Mouse (Mus musculus) lung, postnatal 36 days (tissue): ENCODE measurements around the gene Cfap46.
A peak's percentile ranks its signal among the peaks of the same experiment; 100 is the strongest.
"Not testable (repeated sequence)": the region's sequence is repeated elsewhere in the genome, so short reads cannot be mapped to it uniquely, and the experiment has no call there.

Experiments used
- DNase-seq: peaks from one replicate; pipeline ENCODE4 v3.0.0; 2022; ENCODE audit warnings: mixed read lengths

The Cfap46 gene

GRCm38 (mm10) chr7:139659901-139660300 is 23.7 kb downstream of the Cfap46 start:
- not testable (repeated sequence) for DNase-seq

- no peak for DNase-seq
Observed at GRCm38 (mm10) chr7:139649698-139650097, 33.9 kb downstream of the Cfap46 start.

- peak; percentile 97 for DNase-seq
Observed at GRCm38 (mm10) chr7:139648107-139648824, 35.4 kb downstream of the Cfap46 start.

GRCm38 (mm10) chr7:139633393-139633792 is 50.2 kb downstream of the Cfap46 start:
- no peak for DNase-seq

GRCm38 (mm10) chr7:139625156-139625555 is 58.5 kb downstream of the Cfap46 start:
- no peak for DNase-seq

- DNase-seq: no peak
Observed at GRCm38 (mm10) chr7:139622568-139622967, 61.0 kb downstream of the Cfap46 start.

GRCm38 (mm10) chr7:139615767-139616766 is 67.5 kb downstream of the Cfap46 start:
- DNase-seq: peak; percentile 65

- DNase-seq: no peak
Observed at GRCm38 (mm10) chr7:139610328-139610727, 73.3 kb downstream of the Cfap46 start.

GRCm38 (mm10) chr7:139595862-139596261 is 87.8 kb downstream of the Cfap46 start:
- DNase-seq: no peak

- no peak for DNase-seq
Observed at GRCm38 (mm10) chr7:139595311-139595710, 88.3 kb downstream of the Cfap46 start.

GRCm38 (mm10) chr7:139591311-139591710 is 92.3 kb downstream of the Cfap46 start:
- DNase-seq: no peak

GRCm38 (mm10) chr7:139590302-139590701 is 93.3 kb downstream of the Cfap46 start:
- peak; percentile 60 for DNase-seq

GRCm38 (mm10) chr7:139587919-139588318 is 95.7 kb downstream of the Cfap46 start:
- DNase-seq: no peak

GRCm38 (mm10) chr7:139585183-139585821 is 98.3 kb downstream of the Cfap46 start:
- no peak for DNase-seq

GRCm38 (mm10) chr7:139584221-139585175 is 99.1 kb downstream of the Cfap46 start:
- no peak for DNase-seq

- DNase-seq: no peak
Observed at GRCm38 (mm10) chr7:139583094-139583737, 100.4 kb downstream of the Cfap46 start.

GRCm38 (mm10) chr7:139582595-139582994 is 101.0 kb downstream of the Cfap46 start, which contains the start of gene Nkx6-2:
Gene Nkx6-2 (minus strand): TSS chr7:139582797.
- DNase-seq: peak; percentile 38

- no peak for DNase-seq
Observed at GRCm38 (mm10) chr7:139581801-139582571, 101.6 kb downstream of the Cfap46 start.

GRCm38 (mm10) chr7:139580851-139581775 is 102.5 kb downstream of the Cfap46 start:
- DNase-seq: no peak
